Mouse (Mus musculus) olfactory bulb, adult 2 months (tissue): ENCODE data around the gene Fermt2. TPM values are rescaled to one million over a fixed set of nuclear protein-coding genes. Genes with fewer than 3 reads are reported as not detected.

Experiments
- H3K27ac ChIP-seq: fragments of 200-500 bp; 2 replicates; pipeline ENCODE4 v1.5.1; 2012; ENCODE audit warnings: low read depth, low read length; ENCODE audit not compliant: insufficient read depth
- H3K4me1 ChIP-seq: fragments of 200-500 bp; 2 replicates; pipeline ENCODE4 v1.6.1; 2012; ENCODE audit warnings: low read length; ENCODE audit not compliant: control insufficient read depth, insufficient read depth
- H3K4me3 ChIP-seq: fragments of 200-500 bp; 2 replicates; pipeline ENCODE4 v1.5.1; 2012; ENCODE audit warnings: mild to moderate bottlenecking, low read depth, low read length, moderate library complexity; ENCODE audit not compliant: insufficient read depth
- CTCF ChIP-seq: fragments of 200-500 bp; IDR thresholded peaks from 2 replicates; pipeline ENCODE4 v1.5.1; 2012; ENCODE audit warnings: low read depth, mild to moderate bottlenecking, low read length, moderate library complexity; ENCODE audit not compliant: insufficient read depth
- POLR2A ChIP-seq: fragments of 200-500 bp; IDR thresholded peaks from 2 replicates; pipeline ENCODE4 v1.6.1; 2012; ENCODE audit warnings: mild to moderate bottlenecking, low read depth, low read length, moderate library complexity; ENCODE audit not compliant: insufficient read depth
- WGBS: fragments of 180-500 bp; shearing (Covaris S2); methylation state at CpG from one replicate; pipeline ENCODE4 v1.1.7; 2018; 5-methylcytosine and 5-hydroxymethylcytosine counted together
- polyA plus RNA-seq: library from polyadenylated mRNA; stranded (reverse); fragments of >200 nt; gene quantifications from 2 replicates; pipeline ENCODE4 v1.2.4, GENCODE M21; 2012; ENCODE audit warnings: low replicate concordance; ENCODE audit not compliant: missing spikeins, insufficient read depth, insufficient read length

Gene Fermt2
- 298 TPM in 1 of 2 replicates, not detected in the other for polyA plus RNA-seq

- 3% methylated on average over 120 of the region's 126 CpGs for WGBS
- H3K27ac ChIP-seq: peak within 1 kb of the TSS; percentile 87
- TF ChIP-seq CTCF (no peak), POLR2A (peak; percentile 62)
Measured at GRCm38 (mm10) chr14:45529411-45530363, at the start of gene Fermt2. TSS of gene Fermt2 (minus strand) at chr14:45530118.

DNA sequence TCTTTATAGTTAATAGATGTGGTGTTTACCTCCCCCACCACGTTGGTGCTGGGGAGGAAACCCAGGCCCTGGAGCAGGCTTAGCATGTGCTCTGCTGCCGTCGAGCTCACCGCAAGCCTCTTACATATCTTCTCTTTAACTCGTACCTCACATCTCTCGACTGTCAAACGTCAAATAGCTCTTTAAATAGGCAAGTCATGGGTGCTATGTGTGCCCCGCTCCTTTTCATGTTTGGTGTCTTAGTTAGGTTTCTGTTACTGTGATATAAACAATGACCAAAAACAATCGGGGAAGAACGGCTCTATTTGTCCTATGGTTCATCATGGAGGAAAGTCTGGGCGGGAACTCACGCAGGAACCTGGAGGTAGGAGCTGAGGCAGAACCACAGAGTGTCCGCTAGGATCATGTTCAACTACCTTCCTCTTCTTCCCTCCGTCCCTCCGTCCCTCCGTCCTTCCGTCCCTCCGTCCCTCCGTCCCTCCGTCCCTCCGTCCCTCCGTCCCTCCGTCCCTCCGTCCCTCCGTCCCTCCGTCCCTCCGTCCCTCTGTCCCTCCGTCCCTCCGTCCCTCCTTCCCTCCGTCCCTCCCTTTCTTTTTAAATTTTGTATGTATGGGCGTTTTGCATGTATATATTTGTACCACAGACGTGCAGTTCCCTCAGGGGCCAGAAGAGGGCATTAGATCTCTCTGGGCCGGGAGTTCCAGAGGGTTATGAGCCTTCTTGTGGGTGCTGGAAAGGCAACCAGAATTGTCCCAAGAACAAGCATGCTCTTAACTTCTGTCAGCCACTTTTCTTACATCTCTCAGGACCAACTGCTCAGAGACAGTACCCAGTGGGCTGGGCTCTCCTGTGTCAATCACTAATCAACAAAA lies 36.4 kb upstream of the Fermt2 start:
- 21% methylated on average over 33 of the region's 33 CpGs for WGBS
- peak overlapping the region; percentile 90 for H3K27ac ChIP-seq
- peak overlapping the region; percentile 30 for H3K4me3 ChIP-seq
- TF ChIP-seq CTCF: 0 out of 2 replicates have a peak, but pooled peaks have one; percentile 32
- TF ChIP-seq POLR2A: no peak
- H3K4me1 ChIP-seq: peaks cover 29% of the 10 kb centered on the region

More at GRCm38 (mm10) chr14:45529411-45530363, at the start of gene Fermt2:
- Histone ChIP-seq H3K4me1 (peaks cover 2% of the 10 kb centered on the region; the same call in 1 of the 2 replicates), H3K4me3 (peak within 1 kb of the TSS; percentile 96)

DNA sequence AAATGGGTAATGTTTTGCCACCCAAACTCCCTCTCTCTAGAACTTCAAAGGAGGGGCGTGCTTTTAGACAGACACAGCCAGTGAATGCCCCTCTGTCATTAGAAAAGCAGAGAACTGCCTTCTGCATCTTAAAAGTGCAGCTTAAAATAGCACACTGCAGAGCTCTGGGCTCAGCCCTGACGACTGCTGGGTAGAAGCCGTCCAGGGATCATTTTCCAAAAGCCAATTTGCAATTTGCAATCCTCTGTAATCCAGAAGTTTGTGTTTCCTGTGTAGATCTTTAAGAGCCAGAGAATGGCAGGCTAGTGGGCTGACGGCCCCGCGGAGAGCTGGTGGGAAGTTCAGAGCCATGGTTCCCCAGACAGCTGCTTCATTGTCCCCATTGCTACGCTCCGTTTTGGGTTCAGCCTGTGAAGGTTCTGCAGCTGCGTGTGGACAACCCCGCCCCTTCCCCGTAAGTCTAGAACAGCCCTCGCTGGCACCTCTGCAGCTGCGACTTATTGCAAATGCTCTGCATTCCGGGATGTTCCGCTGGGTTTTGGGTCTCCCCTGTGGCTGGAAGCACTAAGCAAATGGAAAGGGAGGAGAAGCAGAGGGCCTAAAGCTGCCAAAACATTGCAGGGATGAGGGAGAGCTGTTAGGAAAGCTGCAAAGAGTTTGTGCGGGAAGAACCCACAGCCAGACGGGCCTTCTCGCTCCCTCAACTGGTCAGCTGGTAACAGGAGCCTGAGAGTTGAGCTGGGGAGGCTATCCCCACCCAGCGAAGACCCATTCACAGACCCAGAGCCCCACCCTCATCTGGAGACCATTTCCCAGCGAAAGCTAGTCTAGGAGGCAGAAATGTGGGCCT lies 35.5 kb upstream of the Fermt2 start:
- peaks cover 33% of the 10 kb centered on the region for H3K4me1 ChIP-seq
- 7% methylated on average over 20 of the region's 20 CpGs for WGBS
- peak overlapping the region; percentile 90 for H3K27ac ChIP-seq
- H3K4me3 ChIP-seq: peak overlapping the region; percentile 8
- no peak for TF ChIP-seq CTCF
- no peak for TF ChIP-seq POLR2A

GRCm38 (mm10) chr14:45563577-45563976 lies 33.7 kb upstream of the Fermt2 start:
- Histone ChIP-seq H3K4me3 (no peak overlapping the region), H3K27ac (peak overlapping the region; percentile 21; the same call in 1 of the 2 replicates), H3K4me1 (peaks cover 35% of the 10 kb centered on the region)
- TF ChIP-seq POLR2A: no peak
- no peak for TF ChIP-seq CTCF
- WGBS: 90% methylated on average over 1 of the region's 1 CpGs

- Histone ChIP-seq H3K27ac (peak overlapping the region; percentile 86), H3K4me3 (no peak overlapping the region), H3K4me1 (peaks cover 37% of the 10 kb centered on the region)
- WGBS: 30% methylated on average over 6 of the region's 6 CpGs
- no peak for TF ChIP-seq POLR2A
- no peak for TF ChIP-seq CTCF
Measured at GRCm38 (mm10) chr14:45561681-45562080, 31.8 kb upstream of the Fermt2 start.

DNA sequence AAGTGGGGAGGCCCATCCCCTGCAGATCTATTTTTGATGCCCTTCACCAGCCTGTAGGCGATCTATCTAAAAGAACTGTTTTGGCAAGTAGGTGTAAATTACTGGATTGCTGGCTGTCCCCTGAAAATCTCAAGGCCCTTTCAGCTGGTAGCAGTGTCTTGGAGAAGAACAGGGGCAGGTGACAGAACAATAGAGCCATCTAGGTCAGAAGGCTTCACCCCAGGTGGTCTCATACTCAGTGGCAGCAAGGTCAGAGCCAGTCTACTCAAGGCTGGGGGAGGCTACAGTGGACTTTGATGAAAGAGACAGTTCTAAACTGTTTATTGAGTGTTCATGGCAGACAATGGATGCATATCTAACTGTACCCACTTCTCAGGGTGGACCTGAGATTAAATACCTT lies 29.1 kb upstream of the Fermt2 start:
- no peak for TF ChIP-seq POLR2A
- TF ChIP-seq CTCF: no peak
- H3K4me3 ChIP-seq: no peak overlapping the region

GRCm38 (mm10) chr14:45554336-45554735 lies 24.4 kb upstream of the Fermt2 start:
- Histone ChIP-seq H3K4me3 (no peak overlapping the region), H3K4me1 (peaks cover 7% of the 10 kb centered on the region), H3K27ac (no peak overlapping the region)
- 95% methylated on average over 6 of the region's 6 CpGs for WGBS
- TF ChIP-seq POLR2A: no peak
- no peak for TF ChIP-seq CTCF

More for the DNA sequence above, 29.1 kb upstream of the Fermt2 start:
- WGBS: 54% methylated on average over 1 of the region's 1 CpGs
- H3K4me1 ChIP-seq: peaks cover 22% of the 10 kb centered on the region
- no peak overlapping the region for H3K27ac ChIP-seq

DNA sequence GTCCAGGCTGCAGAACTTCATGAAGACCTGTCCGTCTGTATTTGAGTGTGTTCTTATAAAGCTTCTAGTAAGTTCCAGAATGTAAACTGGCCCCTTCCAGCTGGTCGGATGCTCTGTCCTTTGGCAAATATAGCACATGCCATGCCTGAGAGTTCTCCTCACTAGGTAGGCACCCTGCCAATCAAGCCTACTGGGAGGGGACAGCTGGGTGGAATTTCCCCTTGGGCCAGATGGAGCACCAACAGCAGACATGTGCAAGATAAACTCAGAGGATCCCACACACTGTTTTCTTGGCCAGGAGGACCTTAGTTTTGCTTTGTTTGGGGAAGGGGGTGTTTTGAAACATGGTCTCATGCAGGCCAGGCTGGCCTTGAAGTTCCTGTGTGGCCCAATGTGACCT lies 23.9 kb upstream of the Fermt2 start:
- TF ChIP-seq CTCF (no peak), POLR2A (no peak)
- H3K4me3 ChIP-seq: no peak overlapping the region
- H3K27ac ChIP-seq: no peak overlapping the region
- 77% methylated on average over 2 of the region's 2 CpGs for WGBS
- H3K4me1 ChIP-seq: peaks cover 7% of the 10 kb centered on the region
